Mouse (Mus musculus): ENCODE measurements around the gene Taf1b. TPM values are rescaled to one million over a fixed set of nuclear protein-coding genes. Genes with fewer than 3 reads are reported as not detected.

Taf1b gene
- total RNA-seq, 2 experiments from 2014 or later = 29.2 to 47.2 TPM

DNA sequence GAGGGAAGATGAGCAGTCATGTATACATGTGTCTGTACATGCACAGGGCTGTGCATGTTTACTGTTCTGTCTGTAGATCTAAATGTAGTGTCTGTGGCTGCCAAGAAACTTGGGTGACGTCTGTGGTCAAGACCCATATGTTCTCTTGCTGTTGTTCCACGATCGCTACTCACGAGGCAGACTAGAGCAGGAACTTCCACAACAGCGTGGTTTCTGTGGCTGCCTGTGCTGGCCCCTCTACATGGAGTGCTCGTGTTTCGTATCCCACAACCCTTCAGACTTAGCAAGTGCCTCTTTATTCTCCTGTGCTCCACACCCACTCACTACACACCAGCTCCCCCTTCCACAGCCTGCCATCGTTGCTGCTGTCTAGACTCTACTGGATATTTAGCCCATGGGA, 49.5 kb downstream of the Taf1b start:
- no peak for ATAC-seq (ENCODE audit: poor library complexity, severe bottlenecking)

DNA sequence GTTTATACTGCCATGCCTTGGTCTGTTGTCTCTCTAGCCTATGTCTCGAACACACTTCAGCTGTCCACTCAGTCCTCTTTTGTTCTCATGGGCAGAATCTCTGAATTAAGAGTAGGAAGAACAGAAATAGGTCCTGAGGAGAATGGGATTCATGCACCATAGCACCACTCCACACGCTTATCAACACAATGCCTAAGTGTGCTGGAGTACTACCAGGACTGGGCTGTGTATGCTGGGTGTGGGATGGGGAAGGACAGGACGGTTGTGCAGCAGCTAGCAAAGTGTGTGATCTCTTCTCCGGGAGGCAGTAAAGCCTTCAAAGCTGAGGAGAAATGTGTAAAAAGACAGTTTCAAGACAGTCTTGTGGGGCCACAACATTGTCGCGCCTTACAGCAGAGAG, 50.7 kb downstream of the Taf1b start:
- no peak for ATAC-seq (ENCODE audit: poor library complexity, severe bottlenecking)

DNA sequence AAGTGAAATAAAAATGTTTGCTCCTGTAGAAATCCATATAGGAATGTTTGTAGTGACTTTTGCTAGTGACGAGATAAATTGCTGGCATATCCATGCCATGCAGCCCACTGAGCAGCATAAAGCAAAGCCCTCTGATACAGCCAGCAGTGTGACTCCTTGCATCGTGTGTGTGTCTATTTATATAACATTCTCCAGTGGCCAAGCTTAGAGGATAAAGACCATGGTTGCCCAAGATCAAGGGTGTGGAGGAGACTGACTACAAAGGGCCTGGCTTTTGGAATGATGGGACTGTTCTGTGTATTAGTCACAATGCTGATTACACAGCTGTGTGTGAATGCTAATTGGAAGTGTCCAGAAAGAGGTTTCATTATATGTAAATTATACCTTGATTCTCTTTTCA, 54.4 kb downstream of the Taf1b start:
- ATAC-seq (ENCODE audit: poor library complexity, severe bottlenecking) = no peak

DNA sequence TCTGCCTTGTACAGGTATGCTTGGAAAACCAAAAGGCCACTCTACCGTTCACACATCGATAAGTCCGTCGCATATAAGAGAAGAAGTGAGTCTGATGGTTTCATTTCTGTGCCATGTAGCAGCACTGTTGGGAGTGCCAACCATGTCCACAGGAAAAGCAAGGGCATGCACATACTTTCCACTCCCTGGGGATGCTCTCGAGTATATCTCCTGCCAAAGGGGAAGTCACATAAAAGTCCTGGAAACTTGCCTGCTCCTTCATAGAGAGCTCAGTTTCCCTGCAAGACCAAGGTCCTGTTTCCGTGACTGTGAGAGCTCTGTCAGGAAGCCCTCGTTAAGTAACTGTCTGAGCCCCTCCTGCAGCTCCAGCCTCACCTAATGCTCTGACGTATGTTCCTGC, 57.8 kb downstream of the Taf1b start:
- ATAC-seq (ENCODE audit: poor library complexity, severe bottlenecking) = no peak

DNA sequence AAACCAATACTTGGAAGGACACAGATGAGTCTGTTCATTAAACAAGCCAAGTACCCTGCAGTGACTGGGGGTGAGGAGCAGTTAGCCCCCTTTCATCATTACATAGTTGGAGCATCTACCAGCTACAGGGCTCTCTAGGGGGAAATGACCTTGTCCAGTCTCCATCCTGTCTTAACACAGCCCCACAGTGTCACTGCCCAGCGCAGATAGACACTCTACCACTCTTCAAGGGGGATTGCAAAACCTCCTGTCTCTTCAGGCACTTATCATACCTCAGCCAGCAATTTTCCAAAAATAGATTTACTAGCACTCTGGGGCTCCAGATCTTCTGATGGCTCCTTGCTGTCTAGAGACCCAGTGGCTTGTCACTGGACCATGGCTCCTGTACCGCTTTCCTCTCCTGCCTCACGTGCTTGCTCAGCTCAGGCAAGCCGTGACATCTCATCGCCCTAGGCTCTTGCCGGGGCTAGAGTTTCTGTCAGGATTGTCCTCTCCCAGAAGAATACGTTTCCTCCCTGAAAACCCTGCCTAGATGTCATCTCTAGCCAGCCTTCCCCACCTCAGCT, 65.3 kb downstream of the Taf1b start:
- ATAC-seq (ENCODE audit: poor library complexity, severe bottlenecking) = no peak

DNA sequence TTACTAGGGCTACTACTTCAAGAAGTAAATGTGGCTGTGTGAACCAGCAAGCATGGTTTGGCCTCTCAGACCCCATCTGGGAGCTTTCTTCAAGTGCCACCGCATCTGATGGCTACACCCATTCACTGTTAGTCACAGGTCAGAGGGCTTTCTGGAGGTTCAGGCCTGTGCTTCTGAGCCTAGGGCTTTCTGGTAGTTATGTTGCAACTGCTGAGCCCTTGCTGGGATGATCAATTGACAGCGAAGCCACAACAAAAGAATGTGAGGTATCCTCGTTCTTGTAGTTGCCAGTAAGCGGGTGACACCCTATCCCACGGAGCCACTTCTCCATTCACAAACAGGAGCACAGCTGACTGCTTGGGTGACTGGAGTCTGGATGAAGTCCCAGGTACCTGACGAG, 67.2 kb downstream of the Taf1b start:
- no peak for ATAC-seq (ENCODE audit: poor library complexity, severe bottlenecking)

DNA sequence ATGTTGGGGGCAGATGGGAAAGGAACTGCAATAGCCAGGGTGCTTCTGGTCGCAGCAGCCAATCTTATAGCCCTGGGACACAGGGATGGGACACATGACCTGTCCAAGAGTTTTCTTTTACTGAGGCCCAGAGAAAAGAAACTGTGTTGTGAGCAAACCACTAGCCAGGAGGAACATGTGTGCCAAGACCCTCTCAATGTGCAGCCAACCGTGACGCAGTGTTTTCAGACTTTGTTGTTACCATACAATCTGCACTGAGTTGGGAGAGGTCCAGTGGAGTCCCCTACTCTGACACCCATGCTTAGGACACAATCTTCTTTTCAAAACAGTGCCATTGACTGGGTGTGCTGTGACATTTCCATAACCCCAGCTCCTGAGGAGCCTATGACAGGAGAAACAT, 69.4 kb downstream of the Taf1b start:
- no peak for ATAC-seq (ENCODE audit: poor library complexity, severe bottlenecking)

DNA sequence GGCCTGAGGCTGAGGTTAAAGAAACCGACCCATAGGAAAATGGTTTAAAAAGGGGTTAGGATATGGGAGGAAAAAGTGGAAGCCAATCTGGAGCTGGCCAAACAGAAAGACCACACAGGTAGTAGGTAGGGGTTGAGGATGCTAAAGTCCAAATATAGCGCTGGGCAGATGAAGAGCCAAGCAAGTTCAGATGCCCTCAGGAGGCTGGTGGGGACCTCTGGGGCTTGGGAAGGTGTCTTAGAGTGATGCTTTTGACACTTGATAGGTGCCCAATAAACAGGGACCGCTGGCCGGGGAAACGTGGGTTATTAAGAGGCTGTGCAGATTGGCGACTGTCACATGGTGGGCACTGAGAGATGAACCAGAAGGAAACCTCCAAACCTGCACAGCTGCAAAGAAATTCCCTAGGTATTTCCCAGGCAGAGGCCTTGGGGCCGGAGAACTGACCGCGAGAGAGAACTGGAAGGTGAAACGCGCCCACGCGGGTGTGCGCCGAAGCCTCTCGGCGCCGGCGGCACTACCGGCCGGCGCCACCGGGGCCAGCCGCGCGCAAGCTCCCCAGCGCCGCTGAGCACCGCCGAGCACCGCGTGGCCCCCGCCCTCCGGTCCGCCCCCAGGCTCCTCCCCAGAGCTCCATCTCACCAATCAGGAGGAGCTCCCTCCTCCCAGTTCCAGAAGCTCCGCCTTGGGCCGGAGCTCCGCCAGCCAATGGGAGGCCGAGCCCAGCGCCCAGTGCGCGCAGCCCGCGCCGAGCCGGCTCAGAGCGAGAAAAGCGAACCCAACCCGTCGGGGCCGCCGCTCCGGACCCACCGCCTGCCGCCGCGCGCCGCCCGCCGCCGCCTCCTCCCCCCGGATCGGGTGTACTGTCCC, 73.6 kb downstream of the Taf1b start, which contains the start of gene Grhl1:
TSS of gene Grhl1 (plus strand) at position 761 of the 870 bp plus-strand sequence.
- ATAC-seq (ENCODE audit: poor library complexity, severe bottlenecking) = peak; percentile 100

DNA sequence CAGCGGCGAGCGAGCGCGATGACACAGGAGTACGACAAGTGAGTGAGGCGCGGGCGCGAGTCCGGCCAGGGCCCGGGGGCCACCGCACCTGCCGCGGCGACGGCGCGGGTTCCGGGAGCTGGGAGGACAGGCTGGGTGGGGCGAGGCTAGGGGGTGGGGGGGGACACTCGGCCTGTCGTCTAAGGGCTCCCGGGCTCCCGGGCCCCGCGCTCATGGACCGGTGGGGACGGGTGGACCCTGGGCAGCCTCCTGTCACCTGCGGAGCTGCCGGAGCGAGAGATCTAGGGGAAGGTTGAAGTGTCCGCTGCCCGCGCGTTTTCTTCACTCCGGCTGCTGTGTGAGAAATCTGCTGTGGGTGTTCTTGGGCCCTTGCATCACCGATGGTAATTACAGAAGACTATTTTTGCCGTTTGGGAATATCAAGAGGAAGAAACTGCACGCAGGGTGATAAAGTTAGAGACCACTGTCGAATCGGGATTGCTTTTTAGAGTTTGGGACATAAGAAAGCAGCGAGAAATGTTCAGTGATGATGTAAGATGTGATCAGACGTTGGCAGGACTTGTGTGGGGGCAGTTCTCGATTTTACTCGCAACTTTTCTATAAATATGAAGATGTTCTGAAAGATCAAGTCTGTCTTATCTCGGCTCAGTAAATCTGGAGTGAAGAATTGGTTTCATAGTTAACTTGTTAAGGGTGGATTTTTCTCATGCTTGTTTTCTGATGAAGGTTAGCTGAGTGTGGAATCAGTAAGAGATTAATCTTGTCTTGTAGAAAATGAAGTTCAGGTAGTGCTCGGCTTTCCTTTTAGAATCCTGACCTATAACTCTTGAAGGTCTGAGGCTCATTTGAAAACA, 74.5 kb downstream of the Taf1b start:
- ATAC-seq (ENCODE audit: poor library complexity, severe bottlenecking) = peak; percentile 3; the same call in 1 of the 2 replicates

DNA sequence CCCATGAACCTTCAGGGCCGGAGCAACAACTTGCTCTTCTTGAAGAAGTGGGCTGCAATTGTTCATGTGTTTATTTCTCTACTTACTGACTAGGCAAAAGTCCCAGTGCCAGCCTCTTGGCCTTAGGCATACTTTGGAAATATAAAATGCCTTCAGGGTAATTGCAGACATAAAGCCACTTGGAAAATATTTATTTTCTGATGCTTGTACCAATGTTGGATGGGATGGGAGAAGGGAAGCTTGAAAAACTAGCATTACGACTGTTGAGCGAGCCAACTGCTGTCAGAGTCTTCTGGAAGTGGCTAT, 75.1 kb downstream of the Taf1b start:
- no peak for ATAC-seq (ENCODE audit: poor library complexity, severe bottlenecking)

DNA sequence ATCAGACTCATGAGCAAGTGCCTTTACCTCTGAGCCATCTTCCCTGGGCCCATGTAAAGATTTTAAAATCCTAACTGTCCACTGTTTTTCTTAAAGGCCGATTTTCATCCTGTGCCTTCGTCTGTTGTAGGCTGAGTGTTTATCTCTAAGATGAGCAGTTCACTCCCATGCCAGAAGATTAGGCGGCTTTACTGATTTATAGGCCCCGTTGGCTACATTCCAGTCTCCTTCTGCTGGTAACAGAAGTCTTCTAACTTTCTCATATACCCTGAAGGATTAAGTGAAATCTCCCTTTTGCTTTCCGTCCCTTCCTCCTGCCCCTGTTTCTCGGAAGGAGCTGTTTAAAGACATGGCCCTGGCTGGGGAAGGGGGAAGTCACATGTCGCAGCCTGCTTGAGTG, 76.7 kb downstream of the Taf1b start:
- no peak for ATAC-seq (ENCODE audit: poor library complexity, severe bottlenecking)

DNA sequence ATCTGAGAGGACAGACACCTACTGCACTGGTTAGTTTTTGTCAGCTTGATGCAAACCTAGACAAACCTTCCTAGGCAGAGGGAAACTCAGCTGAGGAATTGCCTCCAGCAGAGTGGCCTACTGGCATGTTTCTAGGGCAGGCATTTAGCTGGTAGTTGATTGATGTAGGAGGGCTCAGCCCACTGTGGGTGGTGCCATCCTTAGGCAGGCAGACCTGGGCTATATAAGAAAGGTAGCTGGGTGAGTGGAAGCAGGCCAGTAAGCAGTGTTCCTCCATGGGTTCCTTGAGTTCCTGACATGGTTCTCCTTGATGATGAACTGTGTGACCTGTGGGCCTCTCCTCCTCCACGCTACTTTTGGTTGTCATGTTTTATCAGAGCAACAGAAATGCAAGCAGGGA, 82.3 kb downstream of the Taf1b start:
- ATAC-seq (ENCODE audit: poor library complexity, severe bottlenecking) = no peak

DNA sequence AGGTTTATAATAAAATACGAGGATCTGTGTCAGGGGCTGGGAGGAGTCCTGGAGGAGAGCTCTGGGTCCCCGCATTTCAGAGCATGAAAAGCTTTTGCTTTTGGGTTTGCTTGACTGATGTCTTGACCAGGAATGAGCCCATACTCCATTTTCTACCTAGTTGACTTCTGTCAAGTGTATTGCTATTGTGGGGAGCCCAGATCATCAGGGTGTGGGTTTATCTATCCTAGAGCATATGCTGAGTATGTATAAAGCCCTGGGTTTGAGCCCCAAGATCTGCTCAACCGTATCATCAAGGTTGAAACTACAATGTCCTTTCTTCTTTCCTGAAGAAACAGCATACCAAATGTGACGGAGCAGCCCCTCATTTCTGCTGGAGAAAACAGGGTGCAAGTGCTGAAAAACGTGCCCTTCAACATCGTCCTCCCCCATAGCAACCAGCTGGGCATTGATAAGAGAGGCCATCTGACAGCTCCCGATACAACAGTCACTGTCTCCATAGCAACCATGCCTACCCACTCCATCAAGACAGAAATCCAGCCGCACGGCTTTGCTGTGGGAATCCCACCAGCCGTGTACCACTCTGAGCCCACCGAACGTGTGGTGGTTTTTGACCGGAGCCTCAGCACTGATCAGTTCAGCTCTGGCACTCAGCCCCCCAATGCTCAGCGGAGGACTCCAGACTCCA, 83.0 kb downstream of the Taf1b start:
- no peak for ATAC-seq (ENCODE audit: poor library complexity, severe bottlenecking)

DNA sequence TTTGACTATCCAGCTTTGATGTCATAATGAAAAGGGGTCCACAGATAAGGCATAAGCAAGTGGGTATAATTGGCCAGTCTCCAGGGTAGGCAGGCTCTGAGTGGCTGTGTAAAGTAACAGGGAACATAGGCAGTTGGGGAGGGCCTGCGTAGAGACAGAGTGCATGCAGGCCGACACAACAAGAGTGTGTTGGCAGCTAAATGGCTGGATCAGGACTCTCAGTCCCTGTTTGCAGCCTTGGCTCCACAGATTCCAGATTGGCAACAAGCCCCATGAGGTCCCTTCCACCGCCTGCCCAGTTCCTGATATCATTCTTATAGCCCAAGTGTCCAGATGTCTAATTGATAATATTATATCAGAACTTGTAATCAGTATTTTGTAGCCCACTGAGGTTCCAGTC, 85.5 kb downstream of the Taf1b start:
- ATAC-seq (ENCODE audit: poor library complexity, severe bottlenecking) = no peak

DNA sequence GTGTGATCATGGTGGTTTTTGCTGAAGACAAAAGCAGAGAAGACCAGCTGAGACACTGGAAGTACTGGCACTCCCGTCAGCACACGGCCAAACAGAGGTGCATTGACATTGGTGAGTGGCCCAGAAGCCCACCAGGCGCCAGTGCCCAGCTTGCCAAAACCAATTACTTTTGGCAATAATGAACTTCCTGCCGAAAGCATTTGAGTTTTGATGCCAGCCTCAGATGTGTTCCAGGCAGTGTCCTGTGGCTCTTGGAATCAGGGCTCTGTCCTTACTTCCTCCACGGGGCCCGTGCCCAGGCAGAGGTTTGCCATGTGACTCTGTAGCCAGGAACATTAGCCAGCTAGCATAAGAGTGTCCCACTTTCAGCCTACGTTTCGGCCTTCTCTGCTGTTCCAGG, 86.7 kb downstream of the Taf1b start:
- ATAC-seq (ENCODE audit: poor library complexity, severe bottlenecking) = no peak

DNA sequence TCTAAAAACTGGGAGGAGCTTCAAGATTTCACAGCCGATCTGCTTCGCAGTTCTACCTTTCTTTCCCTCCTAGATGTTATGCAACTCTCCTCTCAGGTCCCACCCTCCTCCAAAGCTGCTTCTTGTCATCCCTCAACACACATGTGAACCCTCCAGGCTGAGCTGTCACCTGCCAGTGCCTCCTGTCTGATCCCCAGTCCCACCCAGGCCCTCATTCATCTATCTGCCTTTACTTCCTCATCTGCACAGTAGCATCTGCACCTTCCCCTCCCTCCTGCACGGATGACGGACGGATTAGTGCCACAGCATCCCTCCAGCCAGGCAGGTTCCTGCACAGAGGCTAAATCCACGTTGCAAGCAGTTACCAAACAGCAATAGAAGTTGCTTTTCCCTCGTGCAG, 88.0 kb downstream of the Taf1b start:
- ATAC-seq (ENCODE audit: poor library complexity, severe bottlenecking) = peak; percentile 89

DNA sequence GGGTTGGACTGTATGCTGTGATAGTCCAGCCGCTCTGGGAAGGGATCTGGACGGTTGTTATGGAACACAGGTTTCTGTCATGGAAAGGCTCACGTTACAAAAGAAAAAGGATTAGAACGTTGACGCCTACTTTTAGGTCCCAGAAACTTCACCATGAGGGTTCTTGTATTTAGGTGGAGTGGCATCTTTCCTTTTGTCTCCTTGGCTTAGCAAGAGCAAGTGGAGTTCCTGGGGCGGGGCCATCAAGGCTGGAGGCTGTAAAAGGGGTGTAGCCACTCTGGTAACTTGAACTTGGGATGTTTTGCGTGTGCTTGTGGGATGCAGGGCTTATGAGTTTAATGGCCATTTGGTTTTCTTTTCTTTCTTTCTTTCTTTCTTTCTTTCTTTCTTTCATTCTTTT, 92.2 kb downstream of the Taf1b start:
- no peak for ATAC-seq (ENCODE audit: poor library complexity, severe bottlenecking)

DNA sequence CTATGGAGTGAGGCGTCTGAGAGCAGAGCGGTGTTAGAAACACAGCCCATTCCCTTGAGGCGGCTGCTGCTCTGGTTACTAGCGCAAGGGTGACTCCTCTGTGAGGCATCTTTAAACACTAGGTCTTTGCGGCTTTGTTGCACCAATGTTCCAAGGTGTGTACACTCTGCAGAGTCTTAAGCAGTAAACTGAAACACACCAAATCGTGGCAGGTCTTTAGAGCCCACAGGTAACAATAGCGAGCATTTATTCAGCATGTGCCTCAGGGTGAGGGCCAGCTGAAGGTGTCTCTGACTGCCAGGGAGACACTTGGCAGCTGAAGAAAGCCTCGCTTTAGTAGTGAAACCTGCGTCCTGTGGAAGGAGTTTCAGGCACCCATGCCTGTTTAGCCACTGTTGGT, 93.9 kb downstream of the Taf1b start:
- ATAC-seq (ENCODE audit: poor library complexity, severe bottlenecking) = no peak

DNA sequence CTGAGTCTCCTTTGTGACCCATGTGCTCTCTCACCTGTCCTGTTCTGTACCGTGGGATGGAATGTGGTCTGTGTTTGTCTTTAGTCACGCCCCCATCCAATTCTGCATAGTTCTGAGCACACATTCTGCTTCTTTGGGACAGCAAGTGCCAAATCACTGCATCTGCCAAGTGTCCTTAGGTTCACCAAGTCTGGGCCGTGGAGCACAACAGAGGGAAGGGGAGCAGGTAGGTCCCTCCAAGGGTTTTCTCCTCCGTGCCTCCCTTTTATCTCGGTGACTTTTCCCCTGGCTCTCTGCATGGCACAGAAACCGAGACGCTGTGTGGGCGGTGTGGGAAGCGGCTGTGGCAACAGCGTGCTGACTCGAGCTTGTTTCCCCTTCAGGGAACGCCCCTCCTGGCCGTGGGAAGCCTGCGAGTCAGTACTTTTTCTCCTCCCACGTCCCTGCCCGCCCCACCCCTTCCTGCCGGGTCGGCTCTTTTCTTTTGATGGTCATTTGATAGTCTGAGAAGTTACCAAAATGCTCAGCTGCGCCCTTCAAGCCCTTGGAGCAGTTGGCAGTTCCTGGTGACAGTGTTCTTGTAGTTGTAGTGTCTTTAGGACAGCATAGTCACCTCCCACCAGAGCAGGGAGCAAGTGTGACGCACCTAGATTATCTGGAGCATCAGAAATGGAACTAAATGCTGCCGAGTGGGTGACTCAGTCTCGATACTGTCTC, 95.0 kb downstream of the Taf1b start:
- peak; percentile 97 for ATAC-seq (ENCODE audit: poor library complexity, severe bottlenecking)

DNA sequence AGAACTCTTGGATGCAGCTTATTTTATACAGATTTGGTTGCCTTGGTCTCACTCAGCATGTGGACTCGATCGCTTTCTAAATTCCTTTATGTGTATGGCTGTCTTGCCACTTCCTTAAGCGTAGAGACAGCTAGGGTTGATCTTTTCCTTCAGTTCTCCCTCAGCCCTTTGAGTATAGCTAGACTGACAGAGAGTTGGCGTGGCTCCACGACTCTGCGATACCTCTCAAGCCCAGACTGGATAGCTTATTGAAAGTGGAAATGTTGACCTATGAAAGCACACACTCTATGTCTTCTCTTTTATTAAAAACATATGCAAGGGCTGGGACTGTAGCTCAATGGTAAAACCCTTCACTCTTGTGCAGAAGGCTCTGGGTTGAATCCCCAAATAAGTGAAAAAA, 99.2 kb downstream of the Taf1b start:
- ATAC-seq (ENCODE audit: poor library complexity, severe bottlenecking) = no peak

Measured in megakaryocyte, adult 5-6 weeks (primary cell).